Mouse (Mus musculus): ENCODE measurements around the gene Spata31d1b. TPM values are rescaled to one million over a fixed set of nuclear protein-coding genes. Genes with fewer than 3 reads are reported as not detected.

Gene Spata31d1b
- polyA plus RNA-seq, 1 experiment from 2014 or later, result 0.04 TPM

DNA sequence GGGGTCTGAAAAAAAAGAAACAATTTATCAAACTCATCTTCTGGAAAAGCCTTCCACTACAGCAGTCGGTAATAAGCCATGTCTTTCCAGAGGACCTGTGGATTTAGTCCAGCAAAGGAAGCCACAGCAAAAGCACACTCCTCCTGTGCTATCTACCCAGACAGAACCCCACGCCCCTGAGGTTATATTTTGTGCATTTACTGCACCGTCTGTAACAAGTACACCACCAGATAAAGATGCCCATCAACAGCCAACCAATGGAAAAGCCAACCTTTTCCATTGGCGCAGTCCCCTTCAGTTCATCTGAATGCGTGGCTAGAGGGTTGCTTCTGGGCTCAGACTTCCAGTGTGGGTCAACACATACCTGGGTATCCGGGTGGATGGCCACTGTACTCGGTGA, 50.7 kb downstream of the Spata31d1b start:
- Histone ChIP-seq H3K9ac (ENCODE audit: low read depth, low read length) (no peak overlapping the region), H3K4me1 (ENCODE audit: control insufficient read depth, insufficient read depth, low read depth, low read length) (peaks cover 14% of the 10 kb centered on the region), H3K36me3 (ENCODE audit: control insufficient read depth, insufficient read depth, low read length) (peaks cover 10% of the 10 kb centered on the region), H3K9me3 (ENCODE audit: control insufficient read depth, low read length) (no peaks in the 10 kb centered on the region), H3K27ac (ENCODE audit: low read depth, low read length) (no peak overlapping the region), H3K4me2 (ENCODE audit: low read length) (no peak overlapping the region), H3K4me3 (ENCODE audit: low read length) (no peak overlapping the region), H3K27me3 (replicated peaks; ENCODE audit: control insufficient read depth, insufficient read depth, low read length) (no peaks in the 10 kb centered on the region)
- no peak for ATAC-seq
- WGBS, result 93% methylated on average over 7 of the region's 7 CpGs

GRCm38 (mm10) chr13:59766786-59767515, 54.9 kb downstream of the Spata31d1b start:
- Histone ChIP-seq H3K36me3 (ENCODE audit: control insufficient read depth, insufficient read depth, low read length) (peaks cover 4% of the 10 kb centered on the region; the same call in 1 of the 2 replicates), H3K27ac (ENCODE audit: low read depth, low read length) (0 out of 2 replicates have a peak overlapping the region, but pooled peaks have one; percentile 31), H3K27me3 (replicated peaks; ENCODE audit: control insufficient read depth, insufficient read depth, low read length) (no peaks in the 10 kb centered on the region), H3K4me1 (ENCODE audit: control insufficient read depth, insufficient read depth, low read depth, low read length) (peaks cover 33% of the 10 kb centered on the region), H3K4me3 (ENCODE audit: low read length) (no peak overlapping the region), H3K4me2 (ENCODE audit: low read length) (0 out of 2 replicates have a peak overlapping the region, but pooled peaks have one; percentile 0), H3K9ac (ENCODE audit: low read depth, low read length) (no peak overlapping the region), H3K9me3 (ENCODE audit: control insufficient read depth, low read length) (no peaks in the 10 kb centered on the region)
- 80% methylated on average over 11 of the region's 11 CpGs for WGBS
- ATAC-seq, result no peak

GRCm38 (mm10) chr13:59768531-59768930, 56.4 kb downstream of the Spata31d1b start:
- no peak for ATAC-seq
- Histone ChIP-seq H3K9ac (ENCODE audit: low read depth, low read length) (peak overlapping the region; percentile 12; the same call in 1 of the 2 replicates), H3K36me3 (ENCODE audit: control insufficient read depth, insufficient read depth, low read length) (peaks cover 7% of the 10 kb centered on the region), H3K9me3 (ENCODE audit: control insufficient read depth, low read length) (no peaks in the 10 kb centered on the region), H3K4me3 (ENCODE audit: low read length) (peak overlapping the region; percentile 95), H3K4me2 (ENCODE audit: low read length) (peak overlapping the region; percentile 80), H3K27me3 (replicated peaks; ENCODE audit: control insufficient read depth, insufficient read depth, low read length) (no peaks in the 10 kb centered on the region), H3K4me1 (ENCODE audit: control insufficient read depth, insufficient read depth, low read depth, low read length) (peaks cover 33% of the 10 kb centered on the region), H3K27ac (ENCODE audit: low read depth, low read length) (no peak overlapping the region)
- WGBS, result 33% methylated on average over 13 of the region's 13 CpGs

Other genes starting within 250 kb of the Spata31d1b start
- 69.0 and 73.3 TPM in 2 replicates for gene Agtpbp1, start 127.1 kb upstream of the Spata31d1b start, polyA plus RNA-seq (2015; fragmentation: Nextera tagmentation; extraction: Ambion mirVana)
- 118 and 127 TPM in 2 replicates for gene Naa35, start 127.0 kb upstream of the Spata31d1b start, polyA plus RNA-seq (2015; fragmentation: Nextera tagmentation; extraction: Ambion mirVana)
- 21.0 and 26.0 TPM in 2 replicates for gene Golm1, start 36.5 kb upstream of the Spata31d1b start, polyA plus RNA-seq (2015; fragmentation: Nextera tagmentation; extraction: Ambion mirVana)
- gene 4921517D22Rik, start 18.2 kb upstream of the Spata31d1b start, polyA plus RNA-seq (2015; fragmentation: Nextera tagmentation; extraction: Ambion mirVana), result not detected in 2 replicates
- gene Spata31d1a, start 2.0 kb upstream of the Spata31d1b start, polyA plus RNA-seq (2015; fragmentation: Nextera tagmentation; extraction: Ambion mirVana), result 0.12 TPM in 1 of 2 replicates, not detected in the other
- gene Spata31d1d, start 19.5 kb downstream of the Spata31d1b start, polyA plus RNA-seq (2015; fragmentation: Nextera tagmentation; extraction: Ambion mirVana), result not detected in 2 replicates
- 0.07 and 0.19 TPM in 2 replicates for gene 1700014D04Rik, start 34.5 kb downstream of the Spata31d1b start, polyA plus RNA-seq (2015; fragmentation: Nextera tagmentation; extraction: Ambion mirVana)
- 168 and 172 TPM in 2 replicates for gene Isca1, start 57.5 kb downstream of the Spata31d1b start, polyA plus RNA-seq (2015; fragmentation: Nextera tagmentation; extraction: Ambion mirVana)
- not detected in 2 replicates for gene Gm49354, start 70.0 kb downstream of the Spata31d1b start, polyA plus RNA-seq (2015; fragmentation: Nextera tagmentation; extraction: Ambion mirVana)
- gene Tut7, start 110.9 kb downstream of the Spata31d1b start, polyA plus RNA-seq (2015; fragmentation: Nextera tagmentation; extraction: Ambion mirVana), result 35.9 and 42.3 TPM in 2 replicates

Measured in hindbrain, embryonic 16.5 days (tissue).